Mouse (Mus musculus) E14TG2a.4 (cell line): ENCODE data around the gene Gm45140.

Source experiments
- CTCF ChIP-seq: conservative IDR thresholded peaks from 2 replicates; pipeline ENCODE4 v1.5.1; 2014; ENCODE audit warnings: low read length
- NANOG ChIP-seq: IDR thresholded peaks from 2 replicates; pipeline ENCODE4 v1.6.1; 2014; ENCODE audit warnings: borderline replicate concordance, low read length, mixed read lengths
- POU5F1 ChIP-seq: IDR thresholded peaks from 2 replicates; pipeline ENCODE4 v1.6.1; 2014; ENCODE audit warnings: low read length, borderline replicate concordance

GRCm38 (mm10) chr6:87867256-87867655 is 31.7 kb upstream of the Gm45140 start:
- TF ChIP-seq CTCF (no peak), POU5F1 (no peak), NANOG (no peak)
